Mouse (Mus musculus) midbrain, embryonic 14.5 days (tissue): ENCODE measurements at regions not wholly inside any gene's neighbourhood (a gene's known extent, or its start where the extent isn't known, plus 50 kb on each side); places are given as distances from the start of the nearest gene placed in this dataset.

Experiments used
- ATAC-seq: fragments of 200-750 bp; cut with Nextera tagmentation; 2 replicates; pipeline ENCODE4 v1.8.0; 2017; ENCODE audit warnings: moderate number of reproducible peaks, moderate library complexity; ENCODE audit not compliant: low FRiP score, low TSS enrichment
- DNase-seq: peaks from one replicate; pipeline ENCODE4 v3.0.0-alpha.2; 2015
- H3K27ac ChIP-seq: fragments of 300-500 bp; sonication (generic); replicated peaks from 2 replicates; pipeline ENCODE4 v1.5.1; 2014; ENCODE audit warnings: mild to moderate bottlenecking, low read depth, low read length, moderate library complexity
- H3K27me3 ChIP-seq: fragments of 300-500 bp; sonication (generic); 2 replicates; pipeline ENCODE4 v1.6.1; 2014; ENCODE audit warnings: low read length, control low read depth, mixed read lengths; ENCODE audit not compliant: control insufficient read depth, insufficient read depth
- H3K36me3 ChIP-seq: fragments of 300-500 bp; sonication (generic); 2 replicates; pipeline ENCODE4 v1.6.1; 2014; ENCODE audit warnings: low read length, control low read depth; ENCODE audit not compliant: control insufficient read depth, insufficient read depth
- H3K4me1 ChIP-seq: fragments of 300-500 bp; sonication (generic); 2 replicates; pipeline ENCODE4 v1.6.1; 2014; ENCODE audit warnings: mild to moderate bottlenecking, antibody characterized with exemption, low read length, control low read depth; ENCODE audit not compliant: control insufficient read depth, insufficient read depth
- H3K4me2 ChIP-seq: fragments of 300-500 bp; sonication (generic); 2 replicates; pipeline ENCODE4 v1.6.1; 2014; ENCODE audit warnings: mild to moderate bottlenecking, low read length, moderate library complexity
- H3K4me3 ChIP-seq: fragments of 300-500 bp; sonication (generic); replicated peaks from 2 replicates; pipeline ENCODE4 v1.5.1; 2014; ENCODE audit warnings: low read depth, low read length
- H3K9ac ChIP-seq: fragments of 300-500 bp; sonication (generic); replicated peaks from 2 replicates; pipeline ENCODE4 v1.6.1; 2014; ENCODE audit warnings: mild to moderate bottlenecking, low read length, moderate library complexity
- H3K9me3 ChIP-seq: fragments of 300-500 bp; sonication (generic); 2 replicates; pipeline ENCODE4 v1.6.1; 2016; ENCODE audit warnings: low read length, control low read depth, mixed read lengths; ENCODE audit not compliant: control insufficient read depth
- WGBS: fragments of 180-500 bp; shearing (Covaris S2); extraction: QIAGEN DNeasy Blood & Tissue Kit; methylation state at CpG from one replicate; pipeline ENCODE4 v1.1.7; 2014; 5-methylcytosine and 5-hydroxymethylcytosine counted together

- Histone ChIP-seq H3K4me3 (no peak overlapping the region), H3K36me3 (no peaks in the 10 kb centered on the region), H3K9me3 (no peaks in the 10 kb centered on the region), H3K27ac (no peak overlapping the region), H3K9ac (no peak overlapping the region), H3K27me3 (no peaks in the 10 kb centered on the region), H3K4me1 (peaks cover 2% of the 10 kb centered on the region), H3K4me2 (no peak overlapping the region)
- DNase-seq (no peak), ATAC-seq (no peak)
- 83% methylated on average over 6 of the region's 6 CpGs for WGBS
These were observed 93.9 kb downstream of the Cmpk2 start for GRCm38 (mm10) chr12:26562858-26563257.

- Histone ChIP-seq H3K4me2 (no peak overlapping the region), H3K9me3 (no peaks in the 10 kb centered on the region), H3K4me1 (peaks cover 17% of the 10 kb centered on the region), H3K9ac (no peak overlapping the region), H3K27me3 (no peaks in the 10 kb centered on the region), H3K36me3 (no peaks in the 10 kb centered on the region), H3K27ac (no peak overlapping the region), H3K4me3 (no peak overlapping the region)
- ATAC-seq, result no peak
- WGBS, result 83% methylated on average over 3 of the region's 3 CpGs
- no peak for DNase-seq
These were observed 90.6 kb downstream of the Cmpk2 start for GRCm38 (mm10) chr12:26559560-26559959.

GRCm38 (mm10) chr12:26557411-26557810, 88.4 kb downstream of the Cmpk2 start:
- H3K27ac ChIP-seq, result peak overlapping the region; percentile 32; the same call in 1 of the 2 replicates
- no peaks in the 10 kb centered on the region for H3K27me3 ChIP-seq
- peaks cover 17% of the 10 kb centered on the region for H3K4me1 ChIP-seq
- no peak overlapping the region for H3K9ac ChIP-seq
- no peak overlapping the region for H3K4me3 ChIP-seq
- 5% methylated on average over 4 of the region's 4 CpGs for WGBS
- no peak for ATAC-seq
- peak; percentile 26 for DNase-seq
- H3K36me3 ChIP-seq, result no peaks in the 10 kb centered on the region
- no peaks in the 10 kb centered on the region for H3K9me3 ChIP-seq
- no peak overlapping the region for H3K4me2 ChIP-seq

- H3K4me2 ChIP-seq, result no peak overlapping the region
- H3K27ac ChIP-seq, result peak overlapping the region; percentile 56
- DNase-seq (peak; percentile 55), ATAC-seq (no peak)
- WGBS, result 31% methylated on average over 10 of the region's 10 CpGs
- no peaks in the 10 kb centered on the region for H3K9me3 ChIP-seq
- H3K27me3 ChIP-seq, result no peaks in the 10 kb centered on the region
- no peak overlapping the region for H3K9ac ChIP-seq
- peaks cover 20% of the 10 kb centered on the region for H3K4me1 ChIP-seq
- no peaks in the 10 kb centered on the region for H3K36me3 ChIP-seq
- H3K4me3 ChIP-seq, result no peak overlapping the region
These were observed 82.3 kb downstream of the Cmpk2 start for GRCm38 (mm10) chr12:26551168-26551926.

GRCm38 (mm10) chr12:26547466-26547865, 78.5 kb downstream of the Cmpk2 start:
- Histone ChIP-seq H3K9ac (no peak overlapping the region), H3K9me3 (no peaks in the 10 kb centered on the region), H3K4me1 (peaks cover 20% of the 10 kb centered on the region), H3K36me3 (no peaks in the 10 kb centered on the region), H3K27me3 (no peaks in the 10 kb centered on the region), H3K4me3 (no peak overlapping the region), H3K27ac (no peak overlapping the region), H3K4me2 (no peak overlapping the region)
- DNase-seq (no peak), ATAC-seq (no peak)
- 32% methylated on average over 1 of the region's 1 CpGs for WGBS

GRCm38 (mm10) chr12:26546361-26546760, 77.4 kb downstream of the Cmpk2 start:
- Histone ChIP-seq H3K4me3 (no peak overlapping the region), H3K4me2 (no peak overlapping the region), H3K27me3 (no peaks in the 10 kb centered on the region), H3K9ac (no peak overlapping the region), H3K9me3 (no peaks in the 10 kb centered on the region), H3K36me3 (no peaks in the 10 kb centered on the region), H3K4me1 (peaks cover 15% of the 10 kb centered on the region), H3K27ac (no peak overlapping the region)
- ATAC-seq (no peak), DNase-seq (no peak)
- WGBS, result 89% methylated on average over 6 of the region's 6 CpGs

- WGBS, result 81% methylated on average over 1 of the region's 1 CpGs
- no peaks in the 10 kb centered on the region for H3K36me3 ChIP-seq
- ATAC-seq, result no peak
These were observed 74.5 kb downstream of the Cmpk2 start for GRCm38 (mm10) chr12:26543463-26543862.

GRCm38 (mm10) chr12:26542451-26542850, 73.4 kb downstream of the Cmpk2 start:
- Histone ChIP-seq H3K4me3 (no peak overlapping the region), H3K36me3 (no peaks in the 10 kb centered on the region), H3K4me2 (no peak overlapping the region), H3K9me3 (no peaks in the 10 kb centered on the region), H3K9ac (no peak overlapping the region), H3K27me3 (no peaks in the 10 kb centered on the region), H3K27ac (no peak overlapping the region), H3K4me1 (no peaks in the 10 kb centered on the region)
- 15% methylated on average over 2 of the region's 2 CpGs for WGBS
- peak; percentile 11 for DNase-seq
- no peak for ATAC-seq

More at GRCm38 (mm10) chr12:26543463-26543862, 74.5 kb downstream of the Cmpk2 start:
- no peak overlapping the region for H3K4me3 ChIP-seq
- H3K9me3 ChIP-seq, result no peaks in the 10 kb centered on the region
- no peaks in the 10 kb centered on the region for H3K27me3 ChIP-seq
- H3K27ac ChIP-seq, result no peak overlapping the region
- no peak overlapping the region for H3K9ac ChIP-seq
- no peaks in the 10 kb centered on the region for H3K4me1 ChIP-seq
- no peak overlapping the region for H3K4me2 ChIP-seq
- DNase-seq, result no peak

GRCm38 (mm10) chr12:26535261-26535890, 66.4 kb downstream of the Cmpk2 start:
- ATAC-seq, result no peak
- H3K9ac ChIP-seq, result no peak overlapping the region
- H3K9me3 ChIP-seq, result no peaks in the 10 kb centered on the region
- H3K4me1 ChIP-seq, result peaks cover 14% of the 10 kb centered on the region
- no peak overlapping the region for H3K4me2 ChIP-seq
- DNase-seq, result peak; percentile 44
- WGBS, result 55% methylated on average over 9 of the region's 9 CpGs
- H3K27ac ChIP-seq, result peak overlapping the region; percentile 79
- no peak overlapping the region for H3K4me3 ChIP-seq
- no peaks in the 10 kb centered on the region for H3K27me3 ChIP-seq
- H3K36me3 ChIP-seq, result no peaks in the 10 kb centered on the region
